Mouse (Mus musculus) megakaryocyte, embryonic 14.5 days (primary cell): ENCODE data around the gene Nptn. TPM values are rescaled to one million over a fixed set of nuclear protein-coding genes. Genes with fewer than 3 reads are reported as not detected.

Experiments
- H3K27me3 ChIP-seq: replicated peaks from 2 replicates; pipeline ENCODE3; 2012; ENCODE audit warnings: inconsistent platforms
- H3K36me3 ChIP-seq: replicated peaks from 2 replicates; pipeline ENCODE3; 2012; ENCODE audit warnings: low read length, inconsistent platforms, mixed read lengths
- H3K4me1 ChIP-seq: 2 replicates; pipeline ENCODE4 v1.6.1; 2012; ENCODE audit warnings: inconsistent platforms
- H3K4me3 ChIP-seq: replicated peaks from 2 replicates; pipeline ENCODE3; 2012; ENCODE audit warnings: moderate library complexity, mild to moderate bottlenecking, inconsistent platforms
- H3K9me3 ChIP-seq: 2 replicates; pipeline ENCODE4 v1.6.1; 2012; ENCODE audit warnings: inconsistent platforms
- FLI1 ChIP-seq: IDR thresholded peaks from 2 replicates; pipeline ENCODE4 v1.6.1; 2012; ENCODE audit warnings: low read length, inconsistent platforms, mixed read lengths
- GATA1 ChIP-seq: IDR thresholded peaks from 3 replicates; pipeline ENCODE4 v1.6.1; 2012; ENCODE audit warnings: mixed read lengths, low read length, inconsistent platforms, borderline replicate concordance
- polyA plus RNA-seq: library from polyadenylated mRNA; stranded (reverse); fragments of >175 nt; gene quantifications from 2 replicates; pipeline ENCODE4 v1.2.3, GENCODE M21; 2012; ENCODE audit warnings: low replicate concordance; ENCODE audit not compliant: insufficient read depth

Nptn gene
- polyA plus RNA-seq, 1 experiment: 377 TPM

- peaks cover 79% of the 10 kb centered on the region for H3K27me3 ChIP-seq
- H3K4me3 ChIP-seq: peak overlapping the region; percentile 16
- no peaks in the 10 kb centered on the region for H3K9me3 ChIP-seq
- TF ChIP-seq FLI1 (no peak), GATA1 (no peak)
- no peaks in the 10 kb centered on the region for H3K36me3 ChIP-seq
- H3K4me1 ChIP-seq: peaks cover 81% of the 10 kb centered on the region
Measured at GRCm38 (mm10) chr9:58548897-58549296, 33.1 kb upstream of the Nptn start.

GRCm38 (mm10) chr9:58549694-58550093, 32.3 kb upstream of the Nptn start:
- Histone ChIP-seq H3K4me1 (peaks cover 81% of the 10 kb centered on the region), H3K27me3 (peaks cover 86% of the 10 kb centered on the region), H3K4me3 (no peak overlapping the region), H3K9me3 (no peaks in the 10 kb centered on the region), H3K36me3 (no peaks in the 10 kb centered on the region)
- no peak for TF ChIP-seq FLI1
- TF ChIP-seq GATA1: no peak

- Histone ChIP-seq H3K27me3 (peaks cover 88% of the 10 kb centered on the region), H3K36me3 (no peaks in the 10 kb centered on the region), H3K4me1 (peaks cover 81% of the 10 kb centered on the region), H3K4me3 (no peak overlapping the region), H3K9me3 (no peaks in the 10 kb centered on the region)
- TF ChIP-seq GATA1: no peak
Measured at GRCm38 (mm10) chr9:58550928-58551327, 31.1 kb upstream of the Nptn start.

- H3K9me3 ChIP-seq: peaks cover 5% of the 10 kb centered on the region
Measured at GRCm38 (mm10) chr9:58552083-58552482, 30.0 kb upstream of the Nptn start.

GRCm38 (mm10) chr9:58554056-58554907, 27.8 kb upstream of the Nptn start:
- Histone ChIP-seq H3K9me3 (peaks cover 5% of the 10 kb centered on the region), H3K4me1 (peaks cover 72% of the 10 kb centered on the region), H3K27me3 (peaks cover 75% of the 10 kb centered on the region), H3K4me3 (peak overlapping the region; percentile 93), H3K36me3 (no peaks in the 10 kb centered on the region)
- no peak for TF ChIP-seq FLI1

More at GRCm38 (mm10) chr9:58552083-58552482, 30.0 kb upstream of the Nptn start:
- peaks cover 83% of the 10 kb centered on the region for H3K27me3 ChIP-seq
- peaks cover 73% of the 10 kb centered on the region for H3K4me1 ChIP-seq
- peak overlapping the region; percentile 55 for H3K4me3 ChIP-seq
- TF ChIP-seq GATA1 (no peak), FLI1 (no peak)
- no peaks in the 10 kb centered on the region for H3K36me3 ChIP-seq

- H3K4me1 ChIP-seq: peaks cover 76% of the 10 kb centered on the region
- peaks cover 68% of the 10 kb centered on the region for H3K27me3 ChIP-seq
- peak within 1 kb of the TSS; percentile 93 for H3K4me3 ChIP-seq
- TF ChIP-seq GATA1 (no peak), FLI1 (no peak)
- H3K9me3 ChIP-seq: peaks cover 5% of the 10 kb centered on the region
- H3K36me3 ChIP-seq: no peaks in the 10 kb centered on the region
Measured at GRCm38 (mm10) chr9:58554908-58555684, 26.9 kb upstream of the Nptn start, which contains the start of gene Cd276. Gene Cd276 (minus strand): TSS chr9:58555437.

GRCm38 (mm10) chr9:58555685-58556414, 26.2 kb upstream of the Nptn start:
- Histone ChIP-seq H3K9me3 (peaks cover 5% of the 10 kb centered on the region), H3K4me3 (peak overlapping the region; percentile 93), H3K36me3 (no peaks in the 10 kb centered on the region), H3K4me1 (peaks cover 84% of the 10 kb centered on the region), H3K27me3 (peaks cover 60% of the 10 kb centered on the region)
- no peak for TF ChIP-seq FLI1
- no peak for TF ChIP-seq GATA1

- Histone ChIP-seq H3K4me3 (no peak overlapping the region), H3K27me3 (peaks cover 53% of the 10 kb centered on the region), H3K4me1 (peaks cover 85% of the 10 kb centered on the region), H3K9me3 (peaks cover 5% of the 10 kb centered on the region), H3K36me3 (no peaks in the 10 kb centered on the region)
- TF ChIP-seq FLI1 (no peak), GATA1 (no peak)
Measured at GRCm38 (mm10) chr9:58556627-58557026, 25.4 kb upstream of the Nptn start.

- Histone ChIP-seq H3K4me1 (peaks cover 81% of the 10 kb centered on the region), H3K9me3 (peaks cover 5% of the 10 kb centered on the region), H3K4me3 (no peak overlapping the region), H3K36me3 (no peaks in the 10 kb centered on the region), H3K27me3 (peaks cover 41% of the 10 kb centered on the region)
- TF ChIP-seq FLI1 (no peak), GATA1 (no peak)
Measured at GRCm38 (mm10) chr9:58557457-58558455, 24.3 kb upstream of the Nptn start.
